8 mouse cellular contexts compared by ENCODE assay signal in genomic region chr5:35278741-35279695, GRCm38 (mm10). TPM values are rescaled to one million over a fixed set of nuclear protein-coding genes. Genes with fewer than 3 reads are reported as not detected.
DNase-seq lines count a peak whose midpoint lies in the region; TF ChIP-seq lines count a peak whose summit lies in the region.

No protein-coding gene starts in this region.

- H3K27me3 ChIP-seq in embryonic facial prominence, embryonic 10.5 days (replicated peaks; ENCODE audit: low read depth, poor library complexity, severe bottlenecking), result peaks cover 93% of the 10 kb centered on the region
- peaks cover 83% of the 10 kb centered on the region for H3K27me3 ChIP-seq in midbrain, embryonic 10.5 days (ENCODE audit: low read depth, poor library complexity, severe bottlenecking)
- H3K27me3 ChIP-seq in small intestine, adult 2 months (ENCODE audit: control insufficient read depth, insufficient read depth, low read length), result peaks cover 23% of the 10 kb centered on the region

- no peak overlapping the region for H3K27ac ChIP-seq in embryonic facial prominence, embryonic 10.5 days (replicated peaks)
- H3K27ac ChIP-seq in midbrain, embryonic 10.5 days (replicated peaks), result 0 out of 2 replicates have a peak overlapping the region, but pooled peaks have one; percentile 23
- no peak overlapping the region for H3K27ac ChIP-seq in small intestine, adult 2 months (ENCODE audit: insufficient read depth, low read depth, low read length)

- TF ChIP-seq POLR2A in small intestine, adult 2 months (IDR thresholded peaks at IDR 0.05; ENCODE audit: low read depth, low read length), result no peak

- WGBS in embryonic facial prominence, embryonic 10.5 days, result under 1% methylated on average over 118 of the region's 118 CpGs
- under 1% methylated on average over 118 of the region's 118 CpGs for WGBS in midbrain, embryonic 10.5 days
- 2% methylated on average over 117 of the region's 118 CpGs for WGBS in small intestine, adult 2 months

- H3K36me3 ChIP-seq in embryonic facial prominence, embryonic 10.5 days (replicated peaks), result no peaks in the 10 kb centered on the region
- H3K36me3 ChIP-seq in midbrain, embryonic 10.5 days, result no peaks in the 10 kb centered on the region
- no peaks in the 10 kb centered on the region for H3K36me3 ChIP-seq in small intestine, adult 2 months (ENCODE audit: control insufficient read depth, insufficient read depth, low read length)

- peak; percentile 13 for DNase-seq in urinary bladder, postnatal 25 days (ENCODE audit: low spot score)
- DNase-seq in urinary bladder, postnatal 36 days (ENCODE audit: low spot score in 2 of 2), result no peak
- peak; percentile 77 for DNase-seq in embryonic facial prominence, embryonic 10.5 days (ENCODE audit: low spot score)
- DNase-seq in heart, postnatal 4 days, result peak; percentile 25
- peak; percentile 41 for DNase-seq in layer of hippocampus, adult 9-11 months
- peak; percentile 68 for DNase-seq in midbrain, embryonic 10.5 days (ENCODE audit: low spot score)
- DNase-seq in thymus, postnatal 10 days (ENCODE audit: low spot score in 2 of 2), result no peak

- TF ChIP-seq CTCF in small intestine, adult 2 months (IDR thresholded peaks at IDR 0.05; ENCODE audit: extremely low read depth, insufficient read length, insufficient replicate concordance, low read depth, low read length), result no peak

- H3K4me1 ChIP-seq in embryonic facial prominence, embryonic 10.5 days, result peaks cover 28% of the 10 kb centered on the region
- peaks cover 27% of the 10 kb centered on the region for H3K4me1 ChIP-seq in midbrain, embryonic 10.5 days
- H3K4me1 ChIP-seq in small intestine, adult 2 months (ENCODE audit: control insufficient read depth, insufficient read depth, insufficient read length, low read length), result no peaks in the 10 kb centered on the region

- H3K9me3 ChIP-seq in embryonic facial prominence, embryonic 10.5 days, result no peaks in the 10 kb centered on the region
- no peaks in the 10 kb centered on the region for H3K9me3 ChIP-seq in midbrain, embryonic 10.5 days (replicated peaks)

- H3K4me3 ChIP-seq in embryonic facial prominence, embryonic 10.5 days, result peak overlapping the region; percentile 66
- peak overlapping the region; percentile 62 for H3K4me3 ChIP-seq in midbrain, embryonic 10.5 days
- H3K4me3 ChIP-seq in small intestine, adult 2 months (ENCODE audit: low read depth, low read length), result peak overlapping the region; percentile 49

RNA-seq across cellular contexts. Expression of gene Adra2c, which starts 0.9 kb away (rescaled TPM):
- polyA plus RNA-seq in embryonic facial prominence, embryonic 10.5 days (2016; fragmentation: Nextera tagmentation; extraction: Ambion mirVana), result 0.04 TPM in 1 of 2 replicates, not detected in the other
- under 1 TPM; 0.14 to 0.29 TPM for total RNA-seq in heart, postnatal 4 days (2021)
- not detected in 2 replicates for polyA plus RNA-seq in midbrain, embryonic 10.5 days (2016; fragmentation: Nextera tagmentation; extraction: Ambion mirVana)
- 0.51 and 1.7 TPM in 2 replicates for polyA plus RNA-seq in small intestine, adult 2 months (2012; rRNA removed)

Comparison
In these comparisons a context has a peak if more than half of its experiments do, and no peak if none do; other contexts are left out.
1. DNase-seq: peak in urinary bladder, postnatal 25 days (single experiment), embryonic facial prominence, embryonic 10.5 days (single experiment), heart, postnatal 4 days (single experiment), layer of hippocampus, adult 9-11 months (single experiment) and midbrain, embryonic 10.5 days (single experiment); none in urinary bladder, postnatal 36 days (0 of 2) and thymus, postnatal 10 days (0 of 2).
2. Peak in every context shown above with its lines, with median percentiles within 50 percentile points of each other: H3K4me3 ChIP-seq.